Mouse (Mus musculus) ovary, postnatal 14 days (tissue): Measurements from ENCODE around the gene Chfr.

Experiments used
- DNase-seq: peaks from one replicate; pipeline ENCODE4 v3.0.0; 2022; ENCODE audit warnings: low spot score

The Chfr gene

GRCm38 (mm10) chr5:110135293-110136086 is at the start of gene Chfr:
Chfr (plus strand) TSS chr5:110135842.
- peak; percentile 97 for DNase-seq

- DNase-seq: no peak
Observed at GRCm38 (mm10) chr5:110086161-110086866, 49.3 kb upstream of the Chfr start.

GRCm38 (mm10) chr5:110091546-110091945 is 44.1 kb upstream of the Chfr start:
- no peak for DNase-seq

GRCm38 (mm10) chr5:110094030-110094846 is 41.4 kb upstream of the Chfr start, which contains the start of gene Gm35315:
Gm35315 (minus strand) TSS chr5:110094420.
- DNase-seq: peak; percentile 64

GRCm38 (mm10) chr5:110094847-110095213 is 40.8 kb upstream of the Chfr start:
- no peak for DNase-seq

- no peak for DNase-seq
Observed at GRCm38 (mm10) chr5:110098991-110099477, 36.6 kb upstream of the Chfr start.

GRCm38 (mm10) chr5:110099656-110100580 is 35.7 kb upstream of the Chfr start, which contains the start of gene Plcxd1:
Plcxd1 (plus strand) TSS chr5:110099969.
- DNase-seq: no peak

GRCm38 (mm10) chr5:110100921-110101631 is 34.6 kb upstream of the Chfr start:
- DNase-seq: no peak

GRCm38 (mm10) chr5:110101716-110102347 is 33.8 kb upstream of the Chfr start:
- no peak for DNase-seq

GRCm38 (mm10) chr5:110102429-110102828 is 33.2 kb upstream of the Chfr start:
- no peak for DNase-seq

- DNase-seq: no peak
Observed at GRCm38 (mm10) chr5:110102853-110103625, 32.6 kb upstream of the Chfr start.

GRCm38 (mm10) chr5:110103901-110104615 is 31.6 kb upstream of the Chfr start:
- DNase-seq: no peak

- no peak for DNase-seq
Observed at GRCm38 (mm10) chr5:110104616-110105380, 30.8 kb upstream of the Chfr start.

GRCm38 (mm10) chr5:110106140-110106871 is 29.3 kb upstream of the Chfr start:
- no peak for DNase-seq

- peak; percentile 31 for DNase-seq
Observed at GRCm38 (mm10) chr5:110106901-110107564, 28.6 kb upstream of the Chfr start.

GRCm38 (mm10) chr5:110107581-110108304 is 27.9 kb upstream of the Chfr start, which contains the start of gene Gtpbp6:
Gtpbp6 (minus strand) TSS chr5:110108197.
- DNase-seq: peak; percentile 90
